Mouse (Mus musculus): ENCODE data around the gene Sfxn5.

Sfxn5 gene

DNA sequence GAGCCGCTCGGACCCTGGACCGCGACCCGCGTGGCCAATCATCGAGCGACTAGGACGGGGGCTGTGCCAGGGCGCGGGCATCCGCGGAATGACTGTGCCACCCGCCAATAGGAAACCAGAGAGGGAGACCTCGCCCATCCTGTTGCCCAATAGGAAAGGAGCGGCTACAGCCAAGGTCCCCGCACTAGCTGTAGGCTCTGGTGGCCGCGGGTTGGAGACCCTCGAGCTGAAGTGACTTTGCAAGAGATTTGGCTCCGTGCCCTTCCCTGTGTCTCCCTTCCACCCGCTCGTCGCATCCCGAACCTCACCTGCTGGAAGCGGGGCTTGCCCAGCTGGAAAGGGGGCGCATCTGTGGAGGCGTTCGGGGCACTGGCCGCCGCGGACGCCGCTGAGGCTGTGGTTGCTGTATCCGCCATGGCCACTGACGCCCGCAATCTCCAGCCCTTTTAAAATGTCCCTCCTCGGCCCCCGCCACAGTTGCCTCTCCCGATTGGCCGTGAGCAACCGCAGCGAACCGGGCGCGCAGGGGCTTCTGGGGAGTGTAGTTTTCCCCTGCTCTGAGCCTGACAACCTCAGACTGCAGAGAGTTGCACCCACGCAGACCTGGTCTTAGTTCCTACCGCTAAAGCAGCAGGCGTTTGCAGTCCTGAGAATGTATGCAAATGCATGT is at the start of gene Sfxn5:
Gene Sfxn5 (minus strand): TSS at position 423 of the 670 bp plus-strand sequence.
- peak; percentile 96 for DNase-seq (ENCODE audit: low spot score)

DNA sequence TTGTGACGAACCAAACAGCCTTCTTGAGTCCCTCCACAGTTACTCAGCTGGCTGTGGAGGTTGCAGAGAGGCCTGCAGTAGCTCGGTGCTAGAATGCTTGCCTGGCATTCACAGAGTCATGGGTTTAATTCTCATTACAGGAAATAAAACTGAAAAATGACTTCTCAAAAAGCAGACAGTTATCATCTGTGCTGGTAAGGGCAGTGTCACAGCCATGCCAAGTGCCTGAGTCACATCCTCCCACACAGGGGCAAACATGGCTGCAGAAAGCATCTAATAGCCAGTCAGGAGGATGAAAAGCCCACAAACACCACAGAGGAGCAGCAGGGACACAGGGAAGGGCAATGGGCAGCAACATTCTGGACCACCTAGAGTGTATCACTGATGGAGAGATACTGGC is 49.6 kb upstream of the Sfxn5 start:
- no peak for DNase-seq (ENCODE audit: low spot score)

DNA sequence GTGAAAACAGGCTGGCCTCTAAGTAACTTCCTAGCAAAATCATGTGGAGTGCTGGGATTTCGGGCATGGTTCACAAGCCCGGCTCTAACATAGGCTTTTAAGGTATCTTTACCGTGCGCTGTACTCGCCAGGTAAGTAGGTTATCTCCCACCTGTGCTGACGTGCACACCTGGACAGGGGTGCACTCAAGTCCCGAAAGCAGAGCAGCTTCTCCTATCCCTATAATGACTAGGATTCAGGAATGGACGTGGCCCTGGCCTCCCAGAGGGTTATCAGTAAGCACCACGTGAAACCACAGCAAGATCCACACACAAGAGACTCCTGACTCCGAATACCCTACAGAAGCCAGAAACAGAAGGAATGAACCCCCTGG is 48.4 kb upstream of the Sfxn5 start:
- no peak for DNase-seq (ENCODE audit: low spot score)

GRCm38 (mm10) chr6:85380901-85381647 is 47.9 kb upstream of the Sfxn5 start:
- peak; percentile 61 for DNase-seq (ENCODE audit: low spot score)

DNA sequence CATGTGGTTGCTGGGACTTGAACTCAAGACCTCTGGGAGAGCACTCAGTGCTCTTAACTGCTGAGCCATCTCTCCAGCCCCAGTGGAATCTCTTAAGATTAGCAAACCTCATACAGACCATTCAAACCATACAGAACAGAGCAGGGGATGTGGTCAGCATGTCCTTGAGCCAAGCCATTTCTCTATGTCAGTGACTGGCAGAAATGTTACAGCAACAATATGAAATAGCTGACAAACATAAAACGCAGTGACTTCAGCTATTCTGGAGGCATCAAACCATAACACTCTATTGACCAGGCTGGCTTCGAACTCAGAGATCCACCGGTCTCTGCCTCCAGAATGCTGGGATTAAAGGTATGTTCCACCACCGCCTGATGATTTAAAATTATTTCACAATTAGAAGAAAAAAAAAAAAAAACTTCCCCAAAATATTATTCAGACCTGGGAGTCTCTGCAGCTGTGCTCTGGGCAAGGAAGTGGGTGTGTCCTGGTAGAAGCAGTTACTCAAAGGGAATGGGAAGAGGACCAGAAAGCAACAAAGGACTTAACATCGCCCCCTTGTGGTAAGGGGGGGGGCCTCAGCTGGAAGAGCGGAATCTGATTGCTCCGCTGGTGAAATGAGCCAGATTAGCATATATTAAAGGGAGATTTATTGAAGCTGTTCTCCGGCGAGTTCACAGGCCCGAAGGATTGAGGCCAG is 47.1 kb upstream of the Sfxn5 start:
- peak; percentile 80 for DNase-seq (ENCODE audit: low spot score)

DNA sequence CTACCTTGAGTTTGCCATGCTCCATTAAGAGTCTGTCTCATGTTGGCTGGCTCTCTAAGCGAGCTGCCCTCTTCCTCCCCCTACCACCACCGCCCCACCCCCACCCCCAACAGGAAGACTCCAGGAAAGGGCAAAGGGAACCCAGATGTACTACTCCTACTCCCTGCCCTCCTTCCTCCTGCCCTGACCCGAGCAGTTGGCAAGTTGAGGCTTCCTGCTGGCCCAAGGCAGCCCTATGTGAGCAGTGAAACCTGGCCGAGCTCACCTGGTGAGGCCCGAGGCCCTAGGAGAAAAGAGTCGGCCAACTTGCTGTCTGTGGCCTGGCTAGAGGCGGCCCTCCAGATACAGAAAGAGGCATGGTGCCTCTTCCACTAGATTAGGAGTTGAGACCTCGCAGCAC is 45.4 kb upstream of the Sfxn5 start:
- DNase-seq (ENCODE audit: low spot score), result no peak

- DNase-seq (ENCODE audit: low spot score), result no peak
Measured at GRCm38 (mm10) chr6:85377876-85378275, 44.7 kb upstream of the Sfxn5 start.

GRCm38 (mm10) chr6:85377066-85377734 is 44.0 kb upstream of the Sfxn5 start:
- DNase-seq (ENCODE audit: low spot score), result no peak

DNA sequence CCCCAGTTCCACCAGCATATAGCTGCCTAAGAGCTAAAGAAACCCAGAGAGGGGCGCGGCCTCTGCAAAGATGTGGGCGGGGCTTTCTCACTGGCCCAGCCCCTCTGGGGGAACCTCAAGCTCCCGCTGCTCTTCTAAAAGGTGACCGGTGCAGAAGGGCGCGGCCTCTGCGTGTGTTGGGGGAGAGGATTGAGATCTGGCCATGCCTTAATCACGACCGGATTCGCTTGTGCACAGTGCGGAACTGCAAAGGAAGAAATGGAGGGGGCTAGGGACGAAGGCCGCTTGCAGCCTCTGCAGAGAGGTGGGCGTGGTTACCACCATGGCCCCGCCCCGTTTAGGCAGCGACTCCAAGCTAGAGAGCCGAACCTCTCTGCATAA is 41.5 kb upstream of the Sfxn5 start:
- peak; percentile 99 for DNase-seq (ENCODE audit: low spot score)

- peak; percentile 62 for DNase-seq (ENCODE audit: low spot score)
Measured at GRCm38 (mm10) chr6:85373951-85374733, 40.9 kb upstream of the Sfxn5 start, which contains the start of gene Rab11fip5. Gene Rab11fip5, minus strand, starts transcription at chr6:85374634.

- no peak for DNase-seq (ENCODE audit: low spot score)
Measured at GRCm38 (mm10) chr6:85373066-85373860, 40.0 kb upstream of the Sfxn5 start.

GRCm38 (mm10) chr6:85372496-85372895 is 39.3 kb upstream of the Sfxn5 start:
- DNase-seq (ENCODE audit: low spot score), result no peak

GRCm38 (mm10) chr6:85371859-85372405 is 38.7 kb upstream of the Sfxn5 start:
- DNase-seq (ENCODE audit: low spot score), result no peak

DNA sequence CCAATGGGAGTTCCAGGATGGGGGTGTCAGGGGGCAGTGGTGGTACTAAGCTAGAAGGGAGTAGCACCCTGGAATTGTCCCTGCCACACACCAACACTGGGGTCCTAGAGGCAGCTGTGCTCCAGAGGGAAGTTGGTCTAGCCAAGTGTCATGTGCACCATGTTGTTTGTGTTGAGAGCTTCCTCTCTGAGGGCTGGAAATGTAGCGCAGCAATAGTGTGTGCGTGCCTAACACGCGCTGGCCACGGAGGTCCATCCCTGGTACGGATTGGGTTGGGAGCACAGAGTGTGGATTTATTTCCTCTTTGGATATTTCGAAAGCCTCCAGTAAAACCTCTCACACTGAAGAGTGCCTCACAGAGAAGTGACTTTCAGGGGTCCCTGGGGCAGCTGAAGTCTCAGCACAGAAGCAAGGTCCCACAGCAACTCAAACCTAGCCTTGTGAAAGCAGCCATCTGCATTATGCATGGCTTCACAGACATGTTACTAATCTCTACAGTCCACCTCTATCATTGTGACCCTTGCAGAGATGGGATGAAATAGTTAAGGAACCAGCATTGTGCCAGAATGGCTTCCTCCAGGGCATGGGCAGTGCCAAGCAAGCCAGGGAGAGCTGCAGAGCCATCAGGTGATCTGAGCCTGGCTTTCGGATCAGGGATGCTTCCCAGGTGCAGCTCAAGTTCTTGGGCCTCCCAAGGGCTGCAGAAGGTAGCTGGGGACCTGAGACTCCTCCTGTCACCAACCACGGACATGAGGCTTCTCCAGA is 37.6 kb upstream of the Sfxn5 start:
- no peak for DNase-seq (ENCODE audit: low spot score)

- DNase-seq (ENCODE audit: low spot score), result no peak
Measured at GRCm38 (mm10) chr6:85370041-85370440, 36.8 kb upstream of the Sfxn5 start.

- peak; percentile 64 for DNase-seq (ENCODE audit: low spot score)
Measured at GRCm38 (mm10) chr6:85369181-85369860, 36.1 kb upstream of the Sfxn5 start.

GRCm38 (mm10) chr6:85368722-85369121 is 35.5 kb upstream of the Sfxn5 start:
- DNase-seq (ENCODE audit: low spot score), result no peak

- DNase-seq (ENCODE audit: low spot score), result no peak
Measured at GRCm38 (mm10) chr6:85368166-85368565, 34.9 kb upstream of the Sfxn5 start.

DNA sequence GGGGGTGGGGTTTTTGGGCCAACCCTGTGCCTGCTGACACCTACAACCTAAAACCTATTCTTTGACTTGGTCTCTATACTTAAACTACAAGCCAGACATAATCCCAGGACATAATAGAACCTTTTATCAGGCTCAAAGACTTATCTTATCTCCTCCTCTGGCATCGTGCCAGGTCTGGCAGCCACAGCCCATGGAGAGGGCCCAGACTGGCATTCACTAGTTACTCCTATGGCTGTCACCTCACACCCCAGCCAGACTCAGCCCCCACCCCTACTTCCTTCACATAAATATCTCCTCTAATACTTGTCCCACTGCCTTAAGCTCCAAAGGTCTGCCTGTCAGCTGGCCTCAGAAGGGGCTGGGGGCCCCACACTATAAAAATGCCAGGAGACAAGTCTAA is 33.2 kb upstream of the Sfxn5 start:
- DNase-seq (ENCODE audit: low spot score), result no peak

Data from testis, postnatal 10 days (tissue).